Mouse (Mus musculus) adrenal gland, adult 10 weeks (tissue): ENCODE results near the gene Mblac1. TPM values are rescaled to one million over a fixed set of nuclear protein-coding genes. Genes with fewer than 3 reads are reported as not detected.

ENCODE experiments used
- polyA plus RNA-seq: library from polyadenylated mRNA; stranded (reverse); fragments of 350-450 nt; fragmentation: Illumina TruSeq; extraction: RNeasy Lipid Tissue Mini Kit (QIAGEN cat#74804); gene quantifications from one replicate; pipeline ENCODE4 v1.2.3, GENCODE M21; 2014; ENCODE audit warnings: low read depth, low replicate concordance

The Mblac1 gene
- polyA plus RNA-seq = 0.47 TPM

DNA sequence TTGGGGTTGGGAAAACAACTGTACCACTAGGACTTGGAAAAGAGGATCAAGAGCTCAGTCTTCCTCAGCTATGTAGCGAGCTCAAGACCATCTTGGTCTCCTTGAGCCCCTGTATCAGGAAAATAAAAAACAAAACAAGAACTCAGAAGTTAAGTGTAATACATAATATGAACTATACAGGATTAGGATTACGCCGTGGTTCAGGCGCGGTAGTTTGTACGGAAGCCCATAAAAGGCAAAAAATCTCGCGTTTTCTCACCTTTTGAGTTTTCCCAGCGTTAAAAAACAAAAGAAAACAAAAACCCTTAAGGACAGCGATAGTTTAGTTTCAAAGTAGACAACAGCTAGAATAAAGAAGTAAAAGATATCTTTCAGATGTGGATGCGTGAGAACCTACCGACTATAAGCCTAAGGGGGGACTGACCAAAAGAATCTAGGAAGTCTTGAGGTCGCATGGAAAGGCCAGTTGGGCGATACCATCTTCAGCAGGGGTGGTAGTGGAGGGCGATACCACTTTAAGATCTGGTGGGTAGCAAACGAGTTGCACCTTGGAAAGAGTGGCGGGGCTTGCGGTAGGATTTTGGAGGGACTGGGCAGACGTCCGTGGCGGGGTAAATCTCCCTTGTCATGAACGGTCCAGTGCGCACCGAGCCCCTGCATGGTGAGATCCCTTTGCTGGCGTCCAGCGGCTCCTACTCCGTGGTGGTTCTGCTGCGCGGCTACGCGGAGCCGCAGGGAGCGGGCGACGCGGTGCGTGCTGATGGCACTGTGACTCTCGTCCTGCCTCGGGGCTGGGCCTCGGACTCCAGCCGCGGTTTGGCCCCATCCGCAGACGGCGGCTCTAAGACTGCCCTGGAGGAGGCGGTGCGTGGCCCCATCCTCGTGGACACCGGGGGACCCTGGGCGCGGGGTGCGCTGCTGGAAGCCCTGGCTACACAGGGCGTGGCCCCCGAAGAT is at the start of gene Mblac1:
TSS of gene Mblac1 (plus strand) at position 544 of the 957 bp plus-strand sequence.

DNA sequence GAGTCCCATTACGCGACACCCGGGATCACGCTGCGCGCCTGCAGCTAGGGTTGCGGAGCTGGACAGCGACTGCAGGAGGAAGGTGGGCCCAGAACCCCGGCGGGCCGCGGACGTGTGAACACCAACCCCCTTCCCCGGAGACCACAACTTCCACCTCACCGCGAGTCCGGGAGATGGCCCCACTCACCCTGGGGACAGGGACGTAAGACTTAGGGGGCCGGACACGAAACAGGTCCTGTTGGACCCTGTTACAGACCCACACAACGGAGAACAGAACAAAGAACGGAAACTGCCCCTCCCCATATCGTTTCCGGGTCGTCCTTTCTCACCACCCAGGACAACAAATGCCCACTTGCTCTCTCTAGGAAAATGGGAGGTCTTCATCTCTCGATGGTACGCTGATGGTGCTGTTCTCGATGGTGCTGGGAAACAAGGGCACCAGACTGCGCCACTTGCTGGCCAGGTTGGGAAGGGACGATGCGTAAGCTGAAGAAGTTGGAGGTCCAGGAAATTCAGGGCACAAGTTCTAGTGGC is 38.6 kb upstream of the Mblac1 start, which contains the start of gene Zfp113:
TSS of gene Zfp113 (minus strand) at position 302 of the 534 bp plus-strand sequence.

DNA sequence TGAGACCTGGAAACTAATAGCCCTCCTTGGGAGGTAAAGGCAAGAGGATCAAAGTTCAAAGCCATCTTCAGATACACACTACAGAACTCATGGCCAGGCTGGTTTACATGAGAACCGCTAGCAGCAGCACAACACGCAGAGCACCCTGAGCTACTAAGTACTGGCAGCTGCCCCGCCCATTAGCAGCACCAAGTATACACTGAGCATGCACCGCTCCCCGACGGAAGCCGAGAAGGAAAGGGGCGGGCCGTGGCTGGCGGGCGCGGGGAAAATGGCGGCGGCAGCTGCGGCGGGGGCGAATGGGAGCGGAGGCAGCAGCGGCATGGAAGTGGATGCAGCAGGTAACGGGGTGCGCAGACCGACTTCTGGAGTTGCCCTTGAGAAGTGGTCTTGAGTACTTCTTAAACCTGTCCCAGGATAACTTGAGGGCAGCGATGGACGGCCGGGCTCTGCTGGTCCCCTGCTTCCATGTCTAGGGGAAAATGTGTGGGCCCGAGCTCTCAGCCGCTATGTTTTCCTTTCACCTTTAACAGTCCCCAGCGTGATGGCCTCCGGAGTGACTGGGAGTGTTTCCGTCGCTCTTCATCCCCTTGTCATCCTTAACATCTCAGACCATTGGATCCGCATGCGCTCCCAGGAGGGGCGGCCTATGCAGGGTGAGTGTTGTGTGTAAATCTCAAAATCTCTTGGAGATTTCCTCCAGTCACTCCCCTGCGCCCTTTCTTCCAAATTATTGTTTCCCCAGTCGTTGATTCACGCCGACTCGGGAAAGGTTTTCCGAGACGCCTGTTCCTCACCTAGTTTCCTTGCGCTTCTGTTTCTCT is 33.1 kb upstream of the Mblac1 start, which contains the start of gene Cops6:
TSS of gene Cops6 (plus strand) at position 230 of the 824 bp plus-strand sequence.

DNA sequence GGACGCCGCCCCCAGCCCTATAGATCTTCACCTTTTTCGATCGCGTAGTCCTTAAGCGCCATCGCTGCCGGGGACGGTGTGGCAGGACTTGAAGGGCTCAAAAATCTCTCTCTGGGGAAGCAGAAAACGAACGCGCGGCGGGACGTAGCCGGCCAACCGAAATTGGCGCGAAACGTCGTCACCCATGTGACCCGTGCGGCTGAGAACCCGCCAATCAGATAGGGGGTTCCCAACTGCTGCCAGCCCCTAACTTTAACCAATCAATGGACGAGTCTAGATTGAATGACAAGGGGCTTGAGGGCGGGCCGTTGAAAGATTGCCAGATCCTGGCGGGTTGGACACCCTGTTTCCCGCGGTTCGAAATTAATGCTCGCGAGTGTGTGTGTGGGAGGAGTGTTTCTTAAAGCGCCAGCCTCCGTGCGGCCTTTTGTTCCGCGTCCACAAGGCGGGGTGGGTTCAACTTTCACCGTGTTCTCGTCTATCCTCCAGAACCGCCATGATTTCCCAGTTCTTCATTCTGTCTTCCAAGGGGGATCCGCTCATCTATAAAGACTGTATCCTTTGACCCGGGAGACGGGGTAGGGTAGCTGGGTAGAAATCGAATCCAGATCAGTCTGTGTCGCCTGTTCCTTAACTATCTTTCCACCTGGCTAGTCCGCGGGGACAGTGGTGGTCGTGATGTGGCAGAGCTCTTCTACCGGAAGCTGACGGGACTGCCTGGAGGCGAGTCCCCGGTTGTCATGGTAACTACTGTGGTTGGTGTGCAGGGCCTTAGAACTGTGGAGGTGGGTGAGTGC is 22.2 kb upstream of the Mblac1 start, which contains the start of the genes Ap4m1 and Mcm7:
TSS of gene Ap4m1 (plus strand) at position 308 of the 797 bp plus-strand sequence.
TSS of gene Mcm7 (minus strand) at position 728 of the 797 bp plus-strand sequence.

DNA sequence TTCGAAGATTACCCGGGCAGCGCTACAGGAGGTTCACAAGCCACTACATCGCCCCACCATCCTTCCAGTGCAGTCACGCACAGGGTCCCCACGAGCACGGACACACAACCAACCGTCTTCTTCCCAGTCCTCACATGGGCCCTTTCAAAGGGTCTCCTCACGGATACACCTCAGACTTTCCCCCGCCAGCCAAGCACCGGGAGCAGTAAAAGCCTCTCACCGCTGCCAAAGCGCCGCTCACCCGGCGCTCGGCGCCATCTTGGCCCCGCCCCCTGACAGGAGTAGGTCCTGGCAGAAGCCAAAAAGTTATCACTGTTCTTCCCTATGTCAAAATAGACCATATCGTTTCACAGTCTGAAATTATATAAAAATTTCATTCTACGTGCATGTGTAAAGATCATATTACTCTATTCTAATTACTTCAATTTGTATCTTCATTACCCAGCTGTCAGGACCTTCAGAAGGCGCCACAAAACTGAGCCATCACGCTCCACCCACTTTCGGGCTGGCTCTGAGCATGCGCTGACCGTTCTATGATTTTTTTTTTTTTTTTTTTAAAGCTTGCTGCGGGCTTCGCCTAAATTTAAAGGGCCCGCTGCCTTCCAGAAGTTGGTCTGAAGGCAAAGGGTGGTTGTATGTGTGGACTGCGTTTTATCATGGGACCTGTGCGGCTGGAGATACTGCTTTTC is 7.0 kb upstream of the Mblac1 start, which contains the start of the genes Taf6 and Cnpy4:
TSS of gene Taf6 (minus strand) at position 502 of the 689 bp plus-strand sequence.
TSS of gene Cnpy4 (plus strand) at position 536 of the 689 bp plus-strand sequence.

DNA sequence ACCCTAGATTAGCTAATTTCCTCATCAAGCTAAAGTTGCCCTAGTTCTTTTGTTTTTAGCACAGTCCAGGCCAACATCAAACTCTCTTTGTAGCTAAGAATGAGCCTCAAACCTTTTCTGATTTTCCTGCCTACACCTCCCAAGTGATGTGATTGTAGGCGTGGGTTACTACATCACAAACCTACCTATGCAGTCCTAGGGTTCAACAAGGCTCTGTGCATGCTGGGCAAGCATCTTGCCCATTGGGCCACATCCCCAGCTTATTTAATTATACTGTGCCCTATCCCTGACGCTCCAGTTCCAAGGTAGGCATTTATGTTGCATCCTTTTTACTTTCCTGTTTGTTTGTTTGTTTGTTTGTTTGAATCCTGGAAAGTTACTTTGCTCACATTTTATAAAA is 31.6 kb downstream of the Mblac1 start, which contains the start of gene Nxpe5:
TSS of gene Nxpe5 (plus strand) at position 199 of the 400 bp plus-strand sequence.

Other genes with a start within 250 kb of the Mblac1 start
- gene Gjc3, start 231.2 kb upstream of the Mblac1 start, polyA plus RNA-seq = 0.64 TPM
- not detected for gene Azgp1, start 212.8 kb upstream of the Mblac1 start, polyA plus RNA-seq
- gene Smok3a, start 173.1 kb upstream of the Mblac1 start, polyA plus RNA-seq = not detected
- gene Smok3b, start 172.9 kb upstream of the Mblac1 start, polyA plus RNA-seq = not detected
- gene Smok3c, start 141.1 kb upstream of the Mblac1 start, polyA plus RNA-seq = not detected
- 48.4 TPM for gene Zkscan1, start 109.2 kb upstream of the Mblac1 start, polyA plus RNA-seq
- 13.8 TPM for gene Zscan21, start 77.4 kb upstream of the Mblac1 start, polyA plus RNA-seq
- 14.7 TPM for gene Zfp113, start 38.6 kb upstream of the Mblac1 start, polyA plus RNA-seq
- 94.6 TPM for gene Cops6, start 33.2 kb upstream of the Mblac1 start, polyA plus RNA-seq
- 3.0 TPM for gene Ap4m1, start 22.3 kb upstream of the Mblac1 start, polyA plus RNA-seq
- 12.5 TPM for gene Mcm7, start 21.9 kb upstream of the Mblac1 start, polyA plus RNA-seq
- gene Taf6, start 6.9 kb upstream of the Mblac1 start, polyA plus RNA-seq = 4.4 TPM
- gene Cnpy4, start 6.8 kb upstream of the Mblac1 start, polyA plus RNA-seq = 15.5 TPM
- gene Nxpe5, start 31.6 kb downstream of the Mblac1 start, polyA plus RNA-seq = not detected
- 1.3 TPM for gene Lamtor4, start 61.2 kb downstream of the Mblac1 start, polyA plus RNA-seq
- 1.9 TPM for gene BC037034, start 69.7 kb downstream of the Mblac1 start, polyA plus RNA-seq
- not detected for gene Gal3st4, start 78.5 kb downstream of the Mblac1 start, polyA plus RNA-seq
- gene Gm43720, start 85.6 kb downstream of the Mblac1 start, polyA plus RNA-seq = not detected
- 0.23 TPM for gene Gpc2, start 85.7 kb downstream of the Mblac1 start, polyA plus RNA-seq
- not detected for gene Stag3, start 85.9 kb downstream of the Mblac1 start, polyA plus RNA-seq
- gene Pvrig, start 147.6 kb downstream of the Mblac1 start, polyA plus RNA-seq = not detected
- gene Zfp157, start 247.2 kb downstream of the Mblac1 start, polyA plus RNA-seq = 20.6 TPM